Mouse (Mus musculus): ENCODE data around the gene Trmt44.

DNA sequence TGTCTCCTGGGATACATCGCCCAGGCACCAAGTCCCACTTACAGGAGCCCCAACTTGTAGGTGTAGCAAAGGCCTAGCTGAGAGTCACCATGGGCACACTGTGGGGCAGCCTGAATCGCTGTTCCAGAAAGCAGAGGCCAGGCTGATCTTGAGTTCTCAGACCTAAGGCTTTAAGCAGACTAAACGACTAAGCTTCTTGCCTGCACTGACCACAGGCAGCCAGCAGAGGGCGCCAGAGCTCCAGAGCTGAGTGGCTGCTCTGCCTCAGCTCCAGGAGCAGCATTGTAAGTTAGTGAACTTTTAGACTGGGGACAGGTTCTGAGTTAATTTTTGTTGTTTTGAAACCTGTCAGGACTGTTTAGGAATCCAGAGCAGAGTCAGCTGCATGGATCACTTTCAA is 20.8 kb upstream of the Trmt44 start:
- TF ChIP-seq CTCF (IDR thresholded peaks at IDR 0.05; ENCODE audit: low read depth, low read length) (peak; percentile 99), GATA1 (IDR thresholded peaks at IDR 0.05; ENCODE audit: borderline replicate concordance, low read length) (no peak), TAL1 (conservative IDR thresholded peaks at IDR 0.05; ENCODE audit: low read depth, low read length) (no peak), POLR2AphosphoS5 (IDR thresholded peaks at IDR 0.05; ENCODE audit: insufficient replicate concordance, low read depth, low read length) (no peak)
